Mouse (Mus musculus) myocyte (in vitro differentiated cells): ENCODE data around the gene Pwwp2b.

ENCODE experiments used
- MYOG ChIP-seq, 3 experiments: IDR thresholded peaks; one replicate each; pipeline ENCODE4 v1.6.1; 2011; ENCODE audit warnings: control low read depth in 2 of 3, low read depth in 2 of 3, mild to moderate bottlenecking in 2 of 3; ENCODE audit not compliant: insufficient read length in 2 of 3, control insufficient read depth in 1 of 3, insufficient read depth in 1 of 3
- POLR2A ChIP-seq: IDR thresholded peaks from one replicate; pipeline ENCODE4 v1.6.1; 2011; ENCODE audit warnings: low read depth, mild to moderate bottlenecking, control low read depth, moderate library complexity; ENCODE audit not compliant: insufficient read length

DNA sequence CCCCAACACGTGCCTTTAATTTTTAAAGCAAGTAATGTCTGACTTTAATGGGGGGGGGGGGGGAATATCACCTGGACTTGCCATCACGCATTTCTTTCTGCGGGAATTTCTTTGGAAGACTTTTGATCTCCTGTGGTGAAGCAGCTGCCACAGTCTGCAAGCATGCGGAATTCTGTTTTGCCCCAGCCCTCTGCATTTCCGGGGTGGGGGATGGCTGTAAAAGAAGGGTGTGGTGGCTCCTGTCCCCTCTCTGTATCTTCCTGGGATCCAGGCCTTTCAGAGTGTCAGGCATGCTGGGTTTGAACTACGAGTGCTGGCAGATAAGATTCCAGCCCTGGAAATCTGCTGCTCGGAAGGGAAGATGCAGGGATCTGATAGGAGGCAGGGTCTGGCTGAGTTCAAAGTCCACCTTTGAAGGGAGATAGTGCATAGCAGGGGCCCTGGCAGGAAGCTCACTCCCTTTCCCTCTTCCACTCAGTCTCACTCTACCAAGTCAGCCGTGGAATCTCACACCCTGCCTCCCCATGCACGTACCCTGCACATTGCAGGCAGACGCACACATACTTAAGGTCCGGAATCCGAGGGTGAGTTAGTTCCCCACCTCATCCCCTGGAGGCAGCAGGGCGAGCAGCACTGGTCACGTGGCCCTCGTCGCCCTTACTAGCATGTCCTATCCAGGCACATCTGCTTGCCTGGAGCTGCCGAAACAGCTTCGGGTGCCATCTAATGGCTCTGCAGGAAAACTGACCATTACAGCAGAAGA, 13.7 kb upstream of the Pwwp2b start:
- TF ChIP-seq MYOG (IDR thresholded peaks at IDR 0.05; ENCODE audit: control insufficient read depth in 1 of 3, insufficient read depth in 1 of 3, insufficient read length in 2 of 3, low read depth in 2 of 3): peak in 1 of 3 experiments; percentile 52
- TF ChIP-seq POLR2A: no peak
